Mouse (Mus musculus): ENCODE measurements around the gene Rin2. TPM values are rescaled to one million over a fixed set of nuclear protein-coding genes. Genes with fewer than 3 reads are reported as not detected.

The Rin2 gene
- polyA plus RNA-seq (2014; fragmentation: Illumina TruSeq; extraction: RNeasy Lipid Tissue Mini Kit (QIAGEN cat#74804)) = 67.5 TPM

GRCm38 (mm10) chr2:145675142-145675755 is at the start of gene Rin2:
TSS of gene Rin2 (plus strand) at chr2:145675215.

GRCm38 (mm10) chr2:145901861-145902260 is 226.8 kb downstream of the Rin2 start, which contains the start of gene Naa20:
TSS of gene Naa20 (plus strand) at chr2:145902099.

GRCm38 (mm10) chr2:145934339-145935231 is 259.6 kb downstream of the Rin2 start, which contains the start of the genes Cfap61 and Crnkl1:
TSS of gene Cfap61 (plus strand) at chr2:145934784.
TSS of gene Crnkl1 (minus strand) at chr2:145935014.

Other genes with a start within 250 kb of the Rin2 start
- gene Naa20, start 226.9 kb downstream of the Rin2 start, polyA plus RNA-seq (2014; fragmentation: Illumina TruSeq; extraction: RNeasy Lipid Tissue Mini Kit (QIAGEN cat#74804)) = 128 TPM